Mouse (Mus musculus): ENCODE results near the gene Psap.
"Not testable (repeated sequence)": the region's sequence is repeated elsewhere in the genome, so short reads cannot be mapped to it uniquely, and the experiment has no call there.

Gene Psap

DNA sequence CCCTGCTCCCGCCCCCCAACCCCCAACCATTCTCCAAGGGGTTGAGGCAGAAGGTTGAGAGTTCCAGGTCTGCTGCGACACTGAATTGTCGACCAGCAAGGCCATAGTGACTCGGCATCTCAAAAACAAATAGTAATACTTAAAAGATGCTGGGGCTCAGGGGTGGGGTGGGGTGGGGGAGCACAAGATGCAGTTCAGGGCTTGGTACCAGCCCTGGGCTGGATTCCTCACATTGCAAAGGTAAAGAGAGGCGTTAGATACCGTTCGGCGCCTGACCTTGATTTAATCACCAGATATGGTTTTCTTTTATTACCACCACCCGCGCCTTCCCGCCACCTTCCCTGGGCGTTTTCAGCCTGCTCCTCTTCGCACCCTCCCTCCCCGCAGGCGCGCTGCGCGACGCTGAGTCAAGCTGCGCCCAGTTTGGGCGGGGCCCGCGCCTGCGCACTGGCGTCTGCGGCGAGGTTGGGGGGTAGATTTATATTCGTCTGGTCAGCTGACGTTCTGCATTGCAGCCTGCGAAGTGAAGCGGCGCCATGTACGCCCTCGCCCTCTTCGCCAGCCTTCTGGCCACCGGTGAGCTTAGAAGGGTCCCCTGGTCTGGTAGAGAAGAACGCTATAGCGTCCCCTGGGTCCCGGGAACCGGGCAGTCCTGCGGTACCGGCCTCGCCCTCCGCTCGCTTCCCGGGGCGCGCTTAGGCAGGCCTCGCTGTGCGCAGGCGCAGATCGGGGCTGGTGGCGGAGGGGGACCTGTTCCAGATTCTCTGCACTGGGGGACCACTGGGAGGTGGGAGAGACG, at the start of gene Psap:
Gene Psap, plus strand, starts transcription at position 421 of the 799 bp plus-strand sequence.
- in situ Hi-C loops (cut with MboI, MseI), result no loop called here

DNA sequence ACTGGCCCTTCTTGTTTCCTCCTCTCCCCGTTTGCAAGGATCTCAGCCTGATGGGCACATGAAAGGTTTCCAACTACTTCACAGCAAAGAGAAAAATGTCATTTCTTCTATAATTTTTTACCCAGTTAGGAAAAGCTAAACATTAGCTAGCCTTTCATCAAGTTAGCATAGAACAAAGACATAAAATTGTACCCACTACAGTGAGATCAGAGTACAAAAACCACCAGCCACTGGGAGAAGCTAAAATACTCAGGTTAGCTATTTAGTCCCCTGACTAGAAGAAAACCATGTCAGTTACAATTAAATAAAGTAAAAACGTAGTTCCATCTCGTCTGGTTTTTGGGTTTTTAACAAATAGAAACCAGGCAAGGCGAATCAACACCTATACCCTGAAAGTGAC, 49.8 kb upstream of the Psap start:
- in situ Hi-C loops (cut with MboI, MseI), result no loop called here

DNA sequence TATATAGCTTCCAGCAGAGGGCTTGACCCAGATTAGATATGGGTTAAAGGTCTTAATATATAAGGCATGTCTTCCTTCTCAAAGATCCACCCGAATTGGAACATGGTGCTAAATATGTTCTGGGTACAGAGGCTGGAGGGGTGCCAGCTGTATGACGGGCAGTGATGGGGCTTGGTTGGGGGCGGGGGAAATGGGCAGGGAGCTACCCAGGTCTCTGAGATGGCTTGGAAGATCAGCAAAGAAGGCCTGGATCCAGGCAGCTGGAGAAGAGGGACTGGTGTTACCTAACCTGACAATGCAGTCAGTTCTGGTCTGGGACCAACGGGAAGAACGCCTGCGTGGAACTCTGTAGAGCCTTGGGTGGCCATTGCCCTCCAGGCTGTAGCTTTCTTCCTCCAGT, 48.3 kb upstream of the Psap start:
- in situ Hi-C loops (cut with MboI, MseI), result no loop called here

DNA sequence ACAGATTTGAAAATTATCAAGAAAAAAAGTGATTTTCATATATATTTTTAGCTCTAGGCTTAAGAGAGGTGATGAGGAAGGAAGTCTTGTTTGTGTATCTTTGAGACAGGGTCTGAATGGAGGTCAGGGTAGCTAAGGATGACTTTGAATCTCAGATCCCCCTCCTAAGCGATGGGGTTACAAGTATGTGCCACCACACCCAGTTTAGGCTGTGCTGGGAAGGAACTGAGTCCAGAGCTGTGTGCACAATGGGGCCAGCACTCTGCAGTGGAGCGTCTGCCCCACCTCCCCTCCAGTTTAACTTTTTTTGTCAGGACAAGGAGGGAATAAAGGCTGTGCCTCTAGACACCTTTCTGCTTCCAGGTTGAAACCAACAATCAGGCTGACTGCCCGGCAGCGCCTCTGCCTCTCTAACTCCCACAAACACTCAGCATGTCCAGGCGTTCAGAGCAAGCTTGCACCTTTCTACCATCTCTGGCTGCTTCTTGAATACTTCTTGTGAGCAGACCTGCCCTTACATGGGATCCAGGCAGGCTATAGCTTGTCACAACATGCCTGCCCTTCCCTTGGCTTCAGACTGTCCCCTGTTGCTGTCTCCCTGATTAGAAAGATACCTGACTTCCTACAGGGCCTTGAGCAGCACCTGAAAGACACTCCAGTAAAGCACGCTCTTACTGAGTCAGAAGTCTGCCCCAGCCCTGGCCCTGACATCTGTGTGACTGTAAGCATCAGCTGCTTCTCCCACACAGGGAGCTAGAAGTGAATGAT, 46.9 kb upstream of the Psap start:
- in situ Hi-C loops (cut with MboI, MseI), result loop anchor here (5.0 kb wide), 1 partner anchor 78 kb away; no protein-coding TSS in a partner anchor

GRCm38 (mm10) chr10:60234006-60234405, 43.4 kb upstream of the Psap start:
- in situ Hi-C loops (cut with MboI, MseI), result loop anchor here (5.0 kb wide), 1 partner anchor 82 kb away; no protein-coding TSS in a partner anchor

- in situ Hi-C loops (cut with MboI, MseI), result loop anchor here (5.0 kb wide), 1 partner anchor 49 kb away; no protein-coding TSS in a partner anchor
Observed at GRCm38 (mm10) chr10:60235876-60236275, 41.6 kb upstream of the Psap start.

DNA sequence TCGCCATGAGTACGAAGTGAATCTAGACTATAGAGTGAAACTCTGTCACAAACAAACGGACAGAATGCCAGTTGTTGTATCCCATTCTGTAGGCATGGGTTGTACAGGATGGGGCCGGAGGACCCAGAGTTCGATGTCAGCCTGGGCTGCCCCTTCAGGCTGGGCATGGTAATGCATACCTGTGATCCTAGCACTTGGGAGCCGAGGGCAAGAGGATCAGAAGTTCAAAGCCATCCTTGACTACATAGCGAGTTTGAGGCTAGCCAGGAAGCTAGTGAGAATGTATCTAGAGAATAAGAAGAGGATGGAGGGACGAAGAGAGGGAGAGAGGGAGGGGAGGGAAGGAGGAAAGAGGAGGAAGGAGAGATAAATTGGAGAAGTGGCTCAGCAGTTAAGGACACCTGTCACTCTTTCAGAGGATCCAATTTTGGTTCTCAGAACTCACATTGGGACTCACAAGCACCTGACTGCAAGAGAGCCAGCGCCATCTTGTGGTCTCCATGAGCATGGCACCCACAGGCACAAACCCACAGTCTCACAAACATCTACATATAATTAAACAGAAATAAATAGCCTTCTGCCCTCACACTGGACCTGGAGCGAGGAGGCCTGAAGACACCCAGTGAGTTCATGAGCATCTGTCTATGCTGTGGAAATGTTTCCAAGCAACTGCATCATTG, 39.8 kb upstream of the Psap start:
- in situ Hi-C loops (cut with MboI, MseI), result loop anchor here (5.0 kb wide), 1 partner anchor 50 kb away; no protein-coding TSS in a partner anchor

- in situ Hi-C loops (cut with MboI, MseI), result no loop called here
Observed at GRCm38 (mm10) chr10:60240416-60240815, 37.0 kb upstream of the Psap start.

DNA sequence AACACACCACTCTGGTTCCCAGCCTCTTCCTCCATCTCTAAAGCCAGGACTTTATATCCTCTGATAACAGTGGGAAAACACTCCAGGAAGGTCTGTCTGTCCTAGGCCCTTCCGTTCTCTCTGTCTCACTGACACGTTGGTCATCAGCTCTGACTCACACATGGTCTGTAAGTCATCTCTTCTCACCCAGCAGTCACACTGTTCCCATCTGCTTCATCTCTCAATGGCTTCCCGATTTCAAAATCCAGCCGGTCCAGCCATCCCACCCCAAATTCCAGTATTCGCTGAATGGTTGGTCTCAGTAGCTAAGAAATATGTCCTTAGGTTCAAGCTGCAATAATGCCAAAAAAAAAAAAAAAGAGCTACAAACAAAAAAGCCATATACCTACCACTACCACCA, 33.5 kb upstream of the Psap start:
- in situ Hi-C loops (cut with MboI, MseI), result no loop called here

GRCm38 (mm10) chr10:60245041-60245440, 32.4 kb upstream of the Psap start:
- in situ Hi-C loops (cut with MboI, MseI), result no loop called here

- in situ Hi-C loops (cut with MboI, MseI), result no loop called here
Observed at GRCm38 (mm10) chr10:60245635-60246034, 31.8 kb upstream of the Psap start.

DNA sequence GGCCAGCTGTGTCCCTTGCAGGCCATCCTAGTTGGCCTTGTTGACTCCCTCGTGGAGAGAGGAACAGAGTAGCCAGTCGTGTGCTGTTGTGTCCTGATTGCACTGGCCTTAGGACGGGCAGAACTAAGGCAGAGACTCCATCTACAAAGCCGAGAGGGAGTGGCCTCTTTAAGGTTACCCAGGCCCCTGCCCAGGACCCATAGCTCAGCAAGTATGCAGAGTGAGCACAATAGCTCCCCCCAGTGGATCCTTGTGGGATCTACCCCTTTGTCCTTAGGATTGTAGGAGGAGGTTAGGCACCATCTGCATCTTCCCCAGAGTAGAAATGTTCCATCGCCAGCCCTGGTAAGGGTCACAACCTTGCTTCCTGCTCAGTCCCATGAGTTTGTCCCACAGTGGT, 30.9 kb upstream of the Psap start:
- in situ Hi-C loops (cut with MboI, MseI), result no loop called here

DNA sequence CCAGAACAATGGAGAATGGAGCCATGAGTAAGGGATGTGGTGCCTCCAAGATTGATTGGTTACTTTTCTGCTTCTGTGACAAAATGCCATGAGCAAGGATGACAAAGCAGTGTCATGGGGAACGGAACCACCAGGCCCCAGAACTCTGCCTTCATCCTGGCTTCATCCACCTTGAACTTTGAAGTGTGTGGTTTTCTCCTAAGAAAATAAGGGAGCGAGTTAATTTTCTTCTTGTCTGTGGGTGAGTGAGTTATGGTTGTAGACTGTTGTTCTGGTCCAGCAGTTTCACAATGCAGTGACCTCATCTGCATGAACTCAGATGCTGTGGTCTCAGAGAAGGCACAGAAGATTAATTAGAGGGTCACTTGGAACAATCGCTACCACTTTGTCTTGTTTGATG, 29.1 kb upstream of the Psap start:
- in situ Hi-C loops (cut with MboI, MseI), result not testable (repeated sequence)

- in situ Hi-C loops (cut with MboI, MseI), result no loop called here
Observed at GRCm38 (mm10) chr10:60250426-60250965, 26.9 kb upstream of the Psap start.

GRCm38 (mm10) chr10:60252187-60252586, 25.2 kb upstream of the Psap start:
- in situ Hi-C loops (cut with MboI, MseI), result no loop called here

- in situ Hi-C loops (cut with MboI, MseI), result no loop called here
Observed at GRCm38 (mm10) chr10:60252606-60253005, 24.8 kb upstream of the Psap start.

- in situ Hi-C loops (cut with MboI, MseI), result no loop called here
Observed at GRCm38 (mm10) chr10:60256088-60256487, 21.3 kb upstream of the Psap start.

GRCm38 (mm10) chr10:60257261-60257825, 20.1 kb upstream of the Psap start:
- in situ Hi-C loops (cut with MboI, MseI), result no loop called here

- in situ Hi-C loops (cut with MboI, MseI), result no loop called here
Observed at GRCm38 (mm10) chr10:60260557-60261294, 16.7 kb upstream of the Psap start.

DNA sequence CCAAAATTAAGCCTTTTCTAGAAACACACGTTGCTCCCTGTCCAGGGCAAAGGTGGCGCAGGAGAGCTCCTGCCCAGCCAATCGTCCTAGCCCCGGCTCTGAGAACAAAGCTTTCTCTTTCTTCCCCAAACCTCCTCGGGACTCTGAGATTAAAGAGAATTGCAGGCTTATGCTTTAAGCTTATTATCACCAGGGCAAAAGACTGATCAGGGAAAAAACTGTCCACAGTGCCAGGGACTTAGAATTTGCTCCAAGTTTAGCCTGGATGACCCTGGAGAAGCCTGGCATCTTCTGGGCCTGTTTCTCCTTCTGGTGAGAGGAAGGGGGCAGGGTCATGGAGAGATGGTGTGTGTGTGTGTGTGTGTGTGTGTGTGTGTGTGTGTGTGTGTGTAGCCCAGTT, 15.9 kb upstream of the Psap start:
- in situ Hi-C loops (cut with MboI, MseI), result no loop called here

GRCm38 (mm10) chr10:60262386-60262785, 15.0 kb upstream of the Psap start:
- in situ Hi-C loops (cut with MboI, MseI), result no loop called here
